Mouse (Mus musculus): ENCODE results near the gene Aar2. TPM values are rescaled to one million over a fixed set of nuclear protein-coding genes. Genes with fewer than 3 reads are reported as not detected.
A peak's percentile ranks its signal among the peaks of the same experiment; 100 is the strongest.

Gene Aar2
- total RNA-seq, 2 experiments from 2014 or later, result 37.3 to 39.6 TPM

GRCm38 (mm10) chr2:156522994-156523393 lies 24.4 kb upstream of the Aar2 start:
- intact Hi-C loops (cut with DNase I), result no loop called here
- no peak for DNase-seq (ENCODE audit: extremely low spot score in 1 of 2, low spot score in 2 of 2)
- no peak for TF ChIP-seq CTCF (IDR thresholded peaks at IDR 0.05)
- no peak overlapping the region for H3K4me3 ChIP-seq
- H3K27ac ChIP-seq, result no peak overlapping the region

- intact Hi-C loops (cut with DNase I), result no loop called here
- DNase-seq (ENCODE audit: extremely low spot score in 1 of 2, low spot score in 2 of 2), result no peak
- TF ChIP-seq CTCF (IDR thresholded peaks at IDR 0.05), result no peak
- H3K4me3 ChIP-seq, result no peak overlapping the region
- H3K27ac ChIP-seq, result no peak overlapping the region
These were observed 23.3 kb upstream of the Aar2 start for GRCm38 (mm10) chr2:156524078-156524477.

- intact Hi-C loops (cut with DNase I), result loop anchor here (2.0 to 5.0 kb wide), 2 partner anchors 175 to 233 kb away; no protein-coding TSS in a partner anchor
- H3K27ac ChIP-seq, result no peak overlapping the region
- no peak overlapping the region for H3K4me3 ChIP-seq
- TF ChIP-seq CTCF (IDR thresholded peaks at IDR 0.05), result peak; percentile 81
- DNase-seq (ENCODE audit: extremely low spot score in 1 of 2, low spot score in 2 of 2), result no peak
These were observed 17.7 kb upstream of the Aar2 start for GRCm38 (mm10) chr2:156529726-156530125.

- TF ChIP-seq CTCF (IDR thresholded peaks at IDR 0.05), result no peak
- no peak for DNase-seq (ENCODE audit: extremely low spot score in 1 of 2, low spot score in 2 of 2)
- H3K4me3 ChIP-seq, result no peak overlapping the region
- H3K27ac ChIP-seq, result no peak overlapping the region
- intact Hi-C loops (cut with DNase I), result no loop called here
These were observed 14.2 kb upstream of the Aar2 start for GRCm38 (mm10) chr2:156533160-156533559.

- no peak for DNase-seq (ENCODE audit: extremely low spot score in 1 of 2, low spot score in 2 of 2)
- Histone ChIP-seq H3K4me3 (no peak overlapping the region), H3K27ac (no peak overlapping the region)
- intact Hi-C loops (cut with DNase I), result no loop called here
- TF ChIP-seq CTCF (IDR thresholded peaks at IDR 0.05), result no peak
These were observed 8.4 kb upstream of the Aar2 start for GRCm38 (mm10) chr2:156538817-156539555.

- no peak overlapping the region for H3K4me3 ChIP-seq
- DNase-seq (ENCODE audit: extremely low spot score in 1 of 2, low spot score in 2 of 2), result no peak
- intact Hi-C loops (cut with DNase I), result loop anchor here (10.0 kb wide), 1 partner anchor 324 kb away; the partner anchor contains the start of gene Rab5if
- TF ChIP-seq CTCF (IDR thresholded peaks at IDR 0.05), result no peak
- no peak overlapping the region for H3K27ac ChIP-seq
These were observed 6.4 kb upstream of the Aar2 start for GRCm38 (mm10) chr2:156540991-156541390.

- DNase-seq (ENCODE audit: extremely low spot score in 1 of 2, low spot score in 2 of 2), result no peak
- peak overlapping the region; percentile 42; the same call in 1 of the 2 replicates for H3K27ac ChIP-seq
- TF ChIP-seq CTCF (IDR thresholded peaks at IDR 0.05), result no peak
- H3K4me3 ChIP-seq, result no peak overlapping the region
- intact Hi-C loops (cut with DNase I), result loop anchor here (10.0 kb wide), 1 partner anchor 322 kb away; the partner anchor contains the start of gene Rab5if
These were observed 5.0 kb upstream of the Aar2 start for GRCm38 (mm10) chr2:156542410-156542809.

- no peak overlapping the region for H3K27ac ChIP-seq
- H3K4me3 ChIP-seq, result no peak overlapping the region
- intact Hi-C loops (cut with DNase I), result loop anchor here (10.0 kb wide), 1 partner anchor 321 kb away; the partner anchor contains the start of gene Rab5if
- TF ChIP-seq CTCF (IDR thresholded peaks at IDR 0.05), result no peak
- no peak for DNase-seq (ENCODE audit: extremely low spot score in 1 of 2, low spot score in 2 of 2)
These were observed 3.6 kb upstream of the Aar2 start for GRCm38 (mm10) chr2:156543804-156544203.

- TF ChIP-seq CTCF (IDR thresholded peaks at IDR 0.05), result no peak
- DNase-seq (ENCODE audit: extremely low spot score in 1 of 2, low spot score in 2 of 2), result no peak
- Histone ChIP-seq H3K4me3 (no peak overlapping the region), H3K27ac (no peak overlapping the region)
- intact Hi-C loops (cut with DNase I), result no loop called here
These were observed 5.0 kb downstream of the Aar2 start for GRCm38 (mm10) chr2:156552421-156552820.

GRCm38 (mm10) chr2:156561808-156562207 lies 14.4 kb downstream of the Aar2 start:
- no peak overlapping the region for H3K27ac ChIP-seq
- TF ChIP-seq CTCF (IDR thresholded peaks at IDR 0.05), result no peak
- no peak overlapping the region for H3K4me3 ChIP-seq
- no peak for DNase-seq (ENCODE audit: extremely low spot score in 1 of 2, low spot score in 2 of 2)
- intact Hi-C loops (cut with DNase I), result no loop called here

- H3K27ac ChIP-seq, result peak overlapping the region; percentile 68
- no peak overlapping the region for H3K4me3 ChIP-seq
- intact Hi-C loops (cut with DNase I), result no loop called here
- DNase-seq (ENCODE audit: extremely low spot score in 1 of 2, low spot score in 2 of 2), result peak in 1 of 2 experiments; percentile 41
- no peak for TF ChIP-seq CTCF (IDR thresholded peaks at IDR 0.05)
These were observed 16.2 kb downstream of the Aar2 start for GRCm38 (mm10) chr2:156563557-156563956.

- H3K4me3 ChIP-seq, result no peak overlapping the region
- no peak for TF ChIP-seq CTCF (IDR thresholded peaks at IDR 0.05)
- peak overlapping the region; percentile 40; the same call in 1 of the 2 replicates for H3K27ac ChIP-seq
- intact Hi-C loops (cut with DNase I), result no loop called here
- DNase-seq (ENCODE audit: extremely low spot score in 1 of 2, low spot score in 2 of 2), result no peak
These were observed 19.1 kb downstream of the Aar2 start for GRCm38 (mm10) chr2:156566512-156566911.

GRCm38 (mm10) chr2:156568647-156569046 lies 21.3 kb downstream of the Aar2 start:
- Histone ChIP-seq H3K27ac (no peak overlapping the region), H3K4me3 (no peak overlapping the region)
- TF ChIP-seq CTCF (IDR thresholded peaks at IDR 0.05), result no peak
- intact Hi-C loops (cut with DNase I), result no loop called here
- DNase-seq (ENCODE audit: extremely low spot score in 1 of 2, low spot score in 2 of 2), result no peak
